Mouse (Mus musculus): ENCODE measurements around the gene Prrt4.

GRCm38 (mm10) chr6:29195846-29196698 is 16.7 kb upstream of the Prrt4 start:
- TF ChIP-seq CTCF (conservative IDR thresholded peaks at IDR 0.05; ENCODE audit: low read length) (no peak), NANOG (IDR thresholded peaks at IDR 0.05; ENCODE audit: borderline replicate concordance, low read length) (no peak), POU5F1 (IDR thresholded peaks at IDR 0.05; ENCODE audit: borderline replicate concordance, low read length) (no peak)
